25 mouse cellular contexts compared by ENCODE assay signal in the genomic region with DNA sequence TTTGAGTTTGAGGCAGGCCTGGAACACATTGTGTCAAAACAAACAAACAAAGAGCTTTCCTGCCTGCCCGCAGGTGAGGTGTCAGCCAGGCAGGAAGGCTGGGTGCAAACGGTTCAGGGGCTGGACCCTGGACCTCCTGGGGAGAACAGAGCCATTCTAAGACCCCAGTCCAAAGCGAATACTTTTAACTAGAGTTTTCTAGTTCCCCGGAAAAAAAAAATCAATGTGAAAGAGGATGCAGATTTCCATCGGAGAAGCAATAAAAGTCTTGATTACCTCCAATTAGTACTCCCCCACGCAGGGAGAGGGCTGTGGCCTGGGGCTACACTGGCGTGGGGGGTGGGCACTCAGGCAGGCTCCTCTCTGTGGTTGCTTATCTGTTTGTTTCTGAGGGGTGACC.
"Had no signal": no experiment of that assay in that cellular context is flagged by ENCODE, and none has a peak within 500 bp of the region (broad histone marks: within the 10 kb centered on the region; RNA-seq: fewer than 3 reads in every experiment).

No protein-coding gene starts in this region.

- ATAC-seq: hindbrain, postnatal 0 days; intestine, embryonic 16.5 days; liver, embryonic 12.5 days had no signal

- H3K4me1 ChIP-seq: heart, embryonic 13.5 days; heart, embryonic 15.5 days; hindbrain, embryonic 13.5 days; hindbrain, embryonic 15.5 days; limb, embryonic 13.5 days; limb, embryonic 15.5 days; liver, embryonic 12.5 days had no signal

- H3K9me3 ChIP-seq: heart, embryonic 13.5 days; heart, embryonic 15.5 days; hindbrain, embryonic 13.5 days; hindbrain, embryonic 15.5 days; kidney, embryonic 15.5 days; limb, embryonic 13.5 days; limb, embryonic 15.5 days; liver, embryonic 12.5 days had no signal

- H3K27me3 ChIP-seq: heart, embryonic 13.5 days; heart, embryonic 15.5 days; hindbrain, embryonic 13.5 days; hindbrain, embryonic 15.5 days; kidney, embryonic 15.5 days; limb, embryonic 13.5 days; limb, embryonic 15.5 days; liver, embryonic 12.5 days had no signal

- H3K27ac ChIP-seq: gastrocnemius, adult 2 months; heart, adult 2 months; heart, embryonic 13.5 days; heart, embryonic 15.5 days; hindbrain, embryonic 13.5 days; hindbrain, embryonic 15.5 days; hindbrain, postnatal 0 days; kidney, embryonic 15.5 days; kidney, postnatal 0 days; limb, embryonic 13.5 days; limb, embryonic 15.5 days; liver, embryonic 12.5 days had no signal

- H3K9ac ChIP-seq: heart, embryonic 13.5 days; heart, embryonic 15.5 days; hindbrain, embryonic 13.5 days; hindbrain, embryonic 15.5 days; kidney, embryonic 15.5 days; limb, embryonic 13.5 days; limb, embryonic 15.5 days; liver, embryonic 12.5 days had no signal

- H3K4me3 ChIP-seq: gastrocnemius, adult 2 months; heart, adult 2 months; heart, embryonic 13.5 days; heart, embryonic 15.5 days; hindbrain, embryonic 13.5 days; hindbrain, embryonic 15.5 days; kidney, embryonic 15.5 days; limb, embryonic 13.5 days; limb, embryonic 15.5 days; liver, embryonic 12.5 days had no signal

- DNase-seq: gastrocnemius, adult 2 months; gastrocnemius, postnatal 10 days; gastrocnemius, postnatal 25 days; heart, adult 2 months; heart, postnatal 14 days; heart, postnatal 36 days; kidney, adult 11 months; kidney, adult 2 months; kidney, adult 9 months; kidney, postnatal 14 days; kidney, postnatal 36 days; layer of hippocampus, adult 9-11 months; layer of hippocampus, postnatal 36 days; left cerebral cortex, postnatal 4 days had no signal

- H3K36me3 ChIP-seq: heart, embryonic 13.5 days; heart, embryonic 15.5 days; hindbrain, embryonic 13.5 days; hindbrain, embryonic 15.5 days; kidney, embryonic 15.5 days; limb, embryonic 13.5 days; limb, embryonic 15.5 days; liver, embryonic 12.5 days had no signal
